Mouse (Mus musculus) thymus, postnatal 0 days (tissue): ENCODE data around the gene Fscn2. TPM values are rescaled to one million over a fixed set of nuclear protein-coding genes. Genes with fewer than 3 reads are reported as not detected.
"Not testable (repeated sequence)": the region's sequence is repeated elsewhere in the genome, so short reads cannot be mapped to it uniquely, and the experiment has no call there.

Experiments
- DNase-seq: peaks from one replicate; pipeline ENCODE4 v3.0.0-alpha.2; 2015; ENCODE audit warnings: low spot score
- microRNA-seq: library from miRNA; unstranded; fragments of <30 nt; microRNA quantifications from one replicate; pipeline ENCODE4, GENCODE M21; 2016; ENCODE audit warnings: borderline number of aligned reads
- polyA plus RNA-seq: library from polyadenylated mRNA; unstranded; fragments of >200 nt; fragmentation: Nextera tagmentation; extraction: Ambion mirVana; gene quantifications from 2 replicates; pipeline ENCODE4 v1.2.1, GENCODE M21; 2015

Fscn2 gene
- polyA plus RNA-seq, 1 experiment from 2014 or later = 0.59 TPM

DNA sequence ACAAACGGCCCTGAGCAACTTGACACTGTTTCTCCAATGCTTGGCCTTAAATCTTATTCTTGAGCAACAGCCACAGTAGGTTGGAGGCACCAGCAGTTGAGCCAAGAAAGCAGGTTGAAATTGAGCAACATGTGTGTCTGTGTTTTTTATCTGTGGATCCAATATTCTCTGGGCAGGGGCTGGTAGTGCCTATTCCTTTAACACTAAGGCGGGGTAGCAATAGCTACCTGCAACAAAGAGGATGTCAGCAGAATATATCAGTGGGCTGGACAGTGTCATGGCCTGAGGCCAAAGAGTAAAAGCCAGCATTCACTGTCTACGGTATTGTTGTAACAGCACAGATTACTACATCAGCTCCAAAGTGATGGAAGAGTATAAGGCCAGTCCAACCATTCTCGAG, 34.3 kb downstream of the Fscn2 start:
- no peak for DNase-seq

GRCm38 (mm10) chr11:120397602-120398001, 36.3 kb downstream of the Fscn2 start:
- DNase-seq = no peak

DNA sequence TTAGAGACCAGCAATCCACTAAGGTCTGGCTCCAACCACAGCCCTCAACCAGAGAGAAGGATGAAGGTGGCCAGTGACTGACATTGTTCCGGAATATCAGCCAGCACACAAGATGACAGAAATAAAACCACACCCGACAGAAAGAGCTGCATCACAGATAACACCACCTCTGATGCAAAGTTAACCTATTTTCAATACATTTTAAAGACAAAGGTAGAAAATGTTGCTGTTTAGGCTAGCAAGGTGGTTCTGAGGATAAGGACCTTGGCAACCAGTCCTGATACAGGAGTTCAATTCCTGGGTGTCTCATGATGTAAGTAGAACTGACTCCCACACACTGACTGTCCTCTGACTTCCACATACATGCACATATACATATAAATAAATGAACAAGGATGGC, 38.0 kb downstream of the Fscn2 start:
- no peak for DNase-seq

- no peak for DNase-seq
These were observed 43.5 kb downstream of the Fscn2 start for GRCm38 (mm10) chr11:120404814-120405213.

DNA sequence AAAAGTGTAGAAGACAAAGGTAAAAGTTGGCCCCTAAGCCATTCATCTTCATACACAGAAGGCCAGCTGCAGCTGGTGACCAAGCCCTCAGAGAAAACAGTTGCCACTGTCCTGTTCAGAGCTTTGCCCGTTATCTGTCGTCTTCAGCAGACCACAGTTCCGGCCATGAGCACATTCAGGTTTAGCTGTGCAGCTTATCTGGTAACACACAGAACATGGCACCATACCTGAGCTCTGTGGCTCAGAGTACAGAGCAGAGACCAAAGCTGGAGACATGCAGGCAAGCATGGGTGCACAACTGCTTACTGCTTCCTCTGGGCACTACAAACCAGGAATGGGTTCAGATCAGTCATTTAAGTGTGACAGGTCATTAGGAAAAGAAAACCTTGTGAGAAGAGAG, 44.5 kb downstream of the Fscn2 start:
- no peak for DNase-seq

DNA sequence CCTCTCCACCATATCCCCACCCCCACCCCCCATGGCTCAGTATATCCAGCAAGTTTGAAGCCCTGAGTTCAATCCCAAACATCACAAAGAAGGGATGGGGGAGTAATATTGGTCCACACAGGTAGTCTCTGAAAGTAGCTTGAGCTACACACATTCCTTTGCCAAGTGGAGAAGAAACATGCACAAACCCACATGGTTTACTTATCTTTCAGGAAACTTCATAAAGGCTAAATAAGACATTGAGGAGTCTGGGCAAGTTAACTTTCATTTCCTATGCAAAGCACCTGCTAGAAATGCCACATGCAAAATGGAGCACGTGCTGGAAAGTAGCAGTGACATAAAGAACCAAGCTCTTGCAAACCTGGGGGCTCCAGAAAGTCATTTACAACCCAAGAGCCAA, 45.1 kb downstream of the Fscn2 start:
- DNase-seq = no peak

DNA sequence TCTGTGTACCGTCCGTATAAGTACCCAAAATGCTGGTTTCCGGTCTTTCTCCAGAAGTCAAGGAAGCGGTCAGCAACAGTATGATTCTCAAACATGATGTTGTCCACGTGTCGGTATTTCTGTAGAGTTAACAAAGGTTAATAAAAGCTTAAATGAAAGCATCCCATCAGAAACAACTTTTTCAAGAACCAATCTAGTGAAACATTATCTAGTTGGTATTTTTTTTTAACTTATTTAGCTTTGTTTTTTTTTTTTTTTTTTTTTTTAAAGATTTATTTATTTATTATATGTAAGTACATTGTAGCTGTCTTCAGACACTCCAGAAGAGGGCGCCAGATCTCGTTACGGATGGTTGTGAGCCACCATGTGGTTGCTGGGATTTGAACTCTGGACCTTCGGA, 52.3 kb downstream of the Fscn2 start:
- not testable (repeated sequence) for DNase-seq

Small RNAs within 50 kb of the gene (microRNA-seq; reads per million reads assigned to microRNA genes)
- gene Gm23419 = not detected
- gene Mir6935 = 1.7 reads per million

Other genes with a start within 250 kb of the Fscn2 start
- gene Slc38a10, start 210.2 kb upstream of the Fscn2 start, polyA plus RNA-seq = 58.9 and 60.9 TPM in 2 replicates
- gene Bahcc1, start 128.6 kb upstream of the Fscn2 start, polyA plus RNA-seq = 3.3 and 4.6 TPM in 2 replicates
- gene Actg1, start 13.0 kb upstream of the Fscn2 start, polyA plus RNA-seq = 1,815 and 1,857 TPM in 2 replicates
- 12.8 and 15.9 TPM in 2 replicates for gene Faap100, start 17.2 kb downstream of the Fscn2 start, polyA plus RNA-seq
- 24.8 and 29.3 TPM in 2 replicates for gene Nploc4, start 76.2 kb downstream of the Fscn2 start, polyA plus RNA-seq
- 1.2 TPM in 2 replicates for gene Tspan10, start 81.1 kb downstream of the Fscn2 start, polyA plus RNA-seq
- 0.14 TPM in 1 of 2 replicates, not detected in the other for gene Pde6g, start 92.0 kb downstream of the Fscn2 start, polyA plus RNA-seq
- 15.5 and 18.5 TPM in 2 replicates for gene Oxld1, start 96.5 kb downstream of the Fscn2 start, polyA plus RNA-seq
- gene Ccdc137, start 96.6 kb downstream of the Fscn2 start, polyA plus RNA-seq = 30.0 and 33.3 TPM in 2 replicates
- 34.7 and 36.6 TPM in 2 replicates for gene Arl16, start 106.1 kb downstream of the Fscn2 start, polyA plus RNA-seq
- 133 and 148 TPM in 2 replicates for gene Mrpl12, start 123.1 kb downstream of the Fscn2 start, polyA plus RNA-seq
- 28.6 and 29.4 TPM in 2 replicates for gene Slc25a10, start 130.3 kb downstream of the Fscn2 start, polyA plus RNA-seq
- 0.14 and 0.18 TPM in 2 replicates for gene Gcgr, start 169.2 kb downstream of the Fscn2 start, polyA plus RNA-seq
- gene Mcrip1, start 188.2 kb downstream of the Fscn2 start, polyA plus RNA-seq = 179 and 196 TPM in 2 replicates
- gene Ppp1r27, start 189.6 kb downstream of the Fscn2 start, polyA plus RNA-seq = 13.7 and 17.1 TPM in 2 replicates
- gene P4hb, start 211.7 kb downstream of the Fscn2 start, polyA plus RNA-seq = 254 and 290 TPM in 2 replicates
- 553 and 615 TPM in 2 replicates for gene Arhgdia, start 220.1 kb downstream of the Fscn2 start, polyA plus RNA-seq
- gene Alyref, start 236.8 kb downstream of the Fscn2 start, polyA plus RNA-seq = 571 and 587 TPM in 2 replicates
- gene Anapc11, start 236.9 kb downstream of the Fscn2 start, polyA plus RNA-seq = 158 and 179 TPM in 2 replicates
- gene Npb, start 246.9 kb downstream of the Fscn2 start, polyA plus RNA-seq = 1.6 and 2.1 TPM in 2 replicates